Mouse (Mus musculus): ENCODE data around the gene Ctf2.

- TF ChIP-seq CTCF (IDR thresholded peaks at IDR 0.05; ENCODE audit: low read depth, low read length): no peak
- no peak for TF ChIP-seq POLR2A (IDR thresholded peaks at IDR 0.05; ENCODE audit: extremely low read depth, insufficient read depth, low read length)
Measured at GRCm38 (mm10) chr7:127770039-127770905, 38.3 kb upstream of the Ctf2 start.
